Mouse (Mus musculus) stomach, postnatal 0 days (tissue): ENCODE measurements around the gene Cgnl1.

Experiments
- CTCF ChIP-seq: IDR thresholded peaks from 2 replicates; pipeline ENCODE4 v1.5.1; 2016; ENCODE audit warnings: antibody characterized with exemption, low read depth, mild to moderate bottlenecking, moderate library complexity
- EP300 ChIP-seq: optimal IDR thresholded peaks from 2 replicates; pipeline ENCODE3; 2016; ENCODE audit warnings: antibody characterized with exemption

DNA sequence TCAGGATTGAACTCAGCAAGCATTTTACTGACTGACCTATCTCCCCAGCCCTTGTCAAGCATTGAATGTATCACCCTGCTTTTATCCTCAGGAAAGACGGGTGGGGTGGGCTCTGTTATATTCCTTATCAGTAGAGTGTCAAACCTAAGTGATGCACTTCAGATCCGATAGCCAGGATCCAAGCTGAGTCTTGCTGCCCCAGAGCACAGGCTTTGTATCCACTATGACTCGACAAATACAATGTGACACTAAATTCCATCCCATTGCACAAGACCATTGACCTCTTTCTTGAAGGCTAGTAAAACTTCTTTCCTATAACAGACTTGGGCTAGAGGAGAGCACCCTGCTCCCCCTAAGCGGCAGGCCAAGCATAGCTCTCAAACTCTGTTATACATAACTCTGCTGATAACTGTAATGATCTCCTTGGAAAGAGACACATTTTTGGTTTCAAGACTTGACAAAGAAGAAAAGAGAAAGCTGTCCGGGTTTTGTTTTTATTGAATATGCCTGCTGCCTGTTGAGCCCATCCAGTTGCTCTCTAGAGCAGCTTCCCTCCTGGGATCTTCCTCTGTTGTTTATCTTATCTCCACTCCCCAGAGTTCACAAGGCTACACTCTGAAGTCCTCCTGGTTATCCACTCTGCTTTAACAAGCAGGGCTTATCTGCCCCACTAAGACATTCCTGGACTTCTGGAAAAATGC, 94.3 kb downstream of the Cgnl1 start:
- no peak for TF ChIP-seq CTCF
- no peak for TF ChIP-seq EP300
